Mouse (Mus musculus) bone marrow, adult 2 months (tissue): Measurements from ENCODE around the gene Zdhhc20.

Experiments used
- CTCF ChIP-seq: fragments of 200-500 bp; IDR thresholded peaks from 2 replicates; pipeline ENCODE4 v1.5.1; 2011; ENCODE audit warnings: low read length, control low read depth; ENCODE audit not compliant: control insufficient read depth, insufficient read depth
- POLR2A ChIP-seq: fragments of 200-500 bp; IDR thresholded peaks from 2 replicates; pipeline ENCODE4 v1.6.1; 2011; ENCODE audit warnings: low read depth, mild to moderate bottlenecking, control low read depth, low read length, borderline replicate concordance; ENCODE audit not compliant: control insufficient read depth

DNA sequence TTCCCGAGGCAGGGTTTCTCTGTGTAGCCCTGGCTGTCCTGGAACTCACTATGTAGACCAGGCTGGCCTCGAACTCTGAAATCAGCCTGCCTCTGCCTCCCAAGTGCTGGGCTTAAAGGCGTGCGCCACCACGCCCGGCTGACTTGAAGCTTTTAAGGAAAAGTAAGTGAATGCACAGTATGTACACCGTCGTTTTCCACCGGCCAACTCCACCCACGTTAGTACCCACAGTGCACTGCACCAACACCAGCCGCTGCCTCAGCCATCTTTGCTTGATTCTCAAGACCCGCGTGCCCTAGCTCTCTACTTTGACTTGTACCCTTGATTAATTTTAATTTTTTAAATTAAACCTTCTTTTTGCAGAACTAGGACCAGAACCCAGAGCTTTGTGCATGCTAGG is 44.6 kb upstream of the Zdhhc20 start:
- TF ChIP-seq POLR2A (no peak), CTCF (no peak)
